Mouse (Mus musculus) lung, adult 2 months (tissue): Measurements from ENCODE around the gene Zbtb25.

Experiments used
- CTCF ChIP-seq: fragments of 200-500 bp; IDR thresholded peaks from 2 replicates; pipeline ENCODE4 v1.5.1; 2011; ENCODE audit warnings: mild to moderate bottlenecking, low read length, control low read depth; ENCODE audit not compliant: insufficient read depth
- POLR2A ChIP-seq: fragments of 200-500 bp; IDR thresholded peaks from 2 replicates; pipeline ENCODE4 v1.6.1; 2011; ENCODE audit warnings: low read depth, mild to moderate bottlenecking, control low read depth, low read length, borderline replicate concordance; ENCODE audit errors: extremely low read depth

DNA sequence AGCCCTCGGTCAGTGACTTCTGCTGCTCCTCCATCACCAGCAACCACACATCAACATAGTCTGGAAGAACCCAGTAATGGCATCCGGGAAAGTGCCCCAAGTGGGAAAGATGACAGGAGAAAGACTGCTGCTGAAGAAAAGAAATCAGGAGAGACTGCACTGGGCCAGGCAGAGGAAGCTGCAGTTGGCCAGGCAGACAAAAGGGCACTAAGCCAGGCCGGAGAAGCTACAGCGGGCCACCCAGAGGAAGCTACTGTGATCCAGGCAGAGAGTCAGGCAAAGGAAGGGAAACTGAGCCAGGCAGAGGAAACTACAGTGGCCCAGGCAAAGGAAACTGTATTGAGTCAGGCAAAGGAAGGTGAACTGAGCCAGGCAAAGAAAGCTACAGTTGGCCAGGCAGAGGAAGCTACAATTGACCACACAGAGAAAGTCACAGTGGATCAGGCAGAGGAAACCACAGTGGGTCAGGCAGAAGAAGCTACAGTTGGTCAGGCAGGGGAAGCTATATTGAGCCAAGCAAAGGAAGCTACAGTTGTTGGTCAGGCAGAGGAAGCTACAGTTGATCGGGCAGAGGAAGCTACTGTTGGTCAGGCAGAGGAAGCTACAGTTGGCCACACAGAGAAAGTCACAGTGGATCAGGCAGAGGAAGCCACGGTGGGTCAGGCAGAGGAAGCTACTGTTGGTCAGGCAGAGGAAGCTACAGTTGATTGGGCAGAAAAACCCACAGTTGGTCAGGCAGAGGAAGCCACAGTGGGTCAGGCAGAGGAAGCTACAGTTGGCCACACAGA lies 40.6 kb downstream of the Zbtb25 start:
- TF ChIP-seq CTCF: no peak
- TF ChIP-seq POLR2A: no peak
